Mouse (Mus musculus) left cerebral cortex, adult 2 months (tissue): ENCODE results near the gene Ptpn9. TPM values are rescaled to one million over a fixed set of nuclear protein-coding genes. Genes with fewer than 3 reads are reported as not detected.
"Not testable (repeated sequence)": the region's sequence is repeated elsewhere in the genome, so short reads cannot be mapped to it uniquely, and the experiment has no call there.

ENCODE experiments used
- DNase-seq, 2 experiments: peaks; one replicate each; pipeline ENCODE4 v3.0.0; 2021 to 2022; ENCODE audit warnings: low spot score in 2 of 2, mixed read lengths in 1 of 2; ENCODE audit errors: extremely low spot score in 1 of 2
- H3K27ac ChIP-seq: fragments of 200-600 bp; 2 replicates; pipeline ENCODE4 v1.8.1; 2022
- H3K4me3 ChIP-seq: fragments of 200-600 bp; 2 replicates; pipeline ENCODE4 v1.8.1; 2022
- CTCF ChIP-seq: fragments of 200-600 bp; IDR thresholded peaks from 2 replicates; pipeline ENCODE4 v1.8.1; 2022; ENCODE audit warnings: antibody characterized with exemption, mild to moderate bottlenecking, moderate library complexity
- intact Hi-C: fragments of 180-260 bp; cut with DNase I; formaldehyde crosslinking; loops from one replicate; pipeline ENCODE4 v1.15.1; 2025
- total RNA-seq, 2 experiments: library from RNA; stranded (reverse); gene quantifications; 2 replicates each; pipeline ENCODE4 v1.2.3; 2021

The Ptpn9 gene
- total RNA-seq, 2 experiments from 2014 or later: 29.7 to 33.1 TPM

DNA sequence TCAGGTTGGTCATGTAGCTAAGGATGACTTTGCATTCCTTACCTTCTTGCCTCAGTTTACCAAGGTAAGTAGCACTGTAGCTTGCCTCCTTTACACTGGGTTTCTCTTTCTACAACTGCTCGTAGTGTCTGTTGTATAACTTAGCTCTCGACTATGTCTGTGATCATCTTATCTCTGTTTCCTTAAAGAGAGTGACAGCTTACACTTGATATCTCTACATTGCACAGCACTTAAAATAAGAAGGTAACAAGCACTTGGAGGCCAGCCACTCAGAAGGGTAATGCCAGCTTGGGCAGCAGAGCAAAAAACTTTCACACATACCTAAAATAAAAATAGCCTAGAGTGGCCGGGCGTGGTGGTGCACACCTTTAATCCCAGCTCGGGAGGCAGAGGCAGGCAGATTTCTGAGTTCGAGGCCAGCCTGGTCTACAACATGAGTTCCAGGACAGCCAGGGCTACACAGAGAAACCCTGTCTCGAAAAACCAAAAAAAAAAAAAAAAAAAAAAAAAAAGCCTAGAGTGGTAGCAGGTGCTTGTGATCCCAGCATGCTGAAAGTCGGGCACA is 20.7 kb upstream of the Ptpn9 start:
- Histone ChIP-seq H3K27ac (no peak overlapping the region), H3K4me3 (no peak overlapping the region)
- intact Hi-C loops: no loop called here
- no peak for DNase-seq
- no peak for TF ChIP-seq CTCF

DNA sequence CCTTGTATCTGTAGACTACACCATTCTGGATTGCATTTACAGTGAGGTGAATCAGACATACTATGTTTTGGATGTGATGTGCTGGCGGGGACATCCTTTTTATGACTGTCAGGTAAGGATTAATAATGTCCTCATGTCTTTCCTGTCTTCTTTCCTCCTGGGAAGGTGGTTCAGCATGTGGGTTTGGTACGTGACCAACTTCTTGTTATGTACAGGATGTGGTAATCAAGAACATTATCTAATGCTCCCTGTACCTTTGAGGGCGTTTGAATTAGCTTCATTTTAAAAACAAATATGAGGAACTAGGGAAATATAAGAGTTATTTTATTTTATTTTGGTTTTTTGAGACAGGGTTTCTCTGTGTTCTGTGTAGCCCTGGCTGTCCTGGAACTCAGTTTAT is 19.5 kb upstream of the Ptpn9 start:
- DNase-seq: no peak
- TF ChIP-seq CTCF: no peak
- Histone ChIP-seq H3K27ac (no peak overlapping the region), H3K4me3 (no peak overlapping the region)
- intact Hi-C loops: no loop called here

DNA sequence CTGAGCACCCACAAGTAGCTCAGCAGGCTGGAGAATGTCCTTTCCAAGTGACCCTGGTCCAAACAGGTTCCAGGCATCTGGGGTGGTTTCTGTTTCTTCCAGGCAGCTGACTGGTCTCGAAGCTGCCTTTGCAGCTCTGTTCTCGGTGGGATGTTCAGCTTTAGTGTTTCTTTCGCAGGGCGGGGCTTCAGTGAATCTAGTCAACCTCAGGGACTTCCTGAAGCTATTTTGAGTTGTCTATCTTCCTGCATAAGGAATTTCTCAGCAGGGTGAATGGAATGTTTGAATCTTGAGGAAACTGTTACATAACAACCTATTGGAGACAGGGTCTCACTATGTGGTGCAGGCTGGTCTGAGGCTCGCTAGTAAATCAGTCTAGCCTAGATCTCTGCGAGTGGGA is 14.5 kb upstream of the Ptpn9 start:
- H3K4me3 ChIP-seq: no peak overlapping the region
- TF ChIP-seq CTCF: no peak
- intact Hi-C loops: no loop called here
- 0 out of 2 replicates have a peak overlapping the region, but pooled peaks have one; percentile 80 for H3K27ac ChIP-seq
- no peak for DNase-seq

- Histone ChIP-seq H3K4me3 (no peak overlapping the region), H3K27ac (peak overlapping the region; percentile 80)
- no peak for TF ChIP-seq CTCF
- DNase-seq: no peak
- intact Hi-C loops: no loop called here
Measured at GRCm38 (mm10) chr9:56981502-56981901, 13.2 kb upstream of the Ptpn9 start.

- intact Hi-C loops: loop anchor here (2.0 kb wide), 3 partner anchors 35 to 77 kb away; partner anchors contain the start of genes Sin3a and Snupn
- no peak for TF ChIP-seq CTCF
- peak; percentile 45 to 61 for DNase-seq
Measured at GRCm38 (mm10) chr9:56995198-56996027, 690 bp downstream of the Ptpn9 start.

DNA sequence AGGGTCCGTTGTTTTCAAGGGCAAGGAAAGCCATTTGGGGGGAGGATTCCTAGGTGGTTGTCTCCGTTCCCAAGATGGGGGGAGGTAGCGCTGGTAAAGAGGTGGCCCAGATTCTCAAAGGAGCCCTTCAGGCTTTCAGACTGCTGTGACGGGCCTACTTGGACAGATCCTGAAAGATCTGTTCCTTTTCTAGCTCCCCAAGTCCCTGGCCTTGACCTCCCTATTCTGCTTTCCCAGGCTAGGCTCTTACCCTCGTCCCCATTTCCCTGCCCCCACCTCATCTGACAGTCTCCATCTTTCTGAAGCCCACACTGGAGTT is 1.3 kb downstream of the Ptpn9 start:
- TF ChIP-seq CTCF: no peak
- Histone ChIP-seq H3K4me3 (peak overlapping the region; percentile 76), H3K27ac (peak overlapping the region; percentile 94)
- peak; percentile 19 for DNase-seq
- intact Hi-C loops: no loop called here

More at GRCm38 (mm10) chr9:56995198-56996027, 690 bp downstream of the Ptpn9 start:
- H3K4me3 ChIP-seq: peak overlapping the region; percentile 76
- peak overlapping the region; percentile 94 for H3K27ac ChIP-seq

DNA sequence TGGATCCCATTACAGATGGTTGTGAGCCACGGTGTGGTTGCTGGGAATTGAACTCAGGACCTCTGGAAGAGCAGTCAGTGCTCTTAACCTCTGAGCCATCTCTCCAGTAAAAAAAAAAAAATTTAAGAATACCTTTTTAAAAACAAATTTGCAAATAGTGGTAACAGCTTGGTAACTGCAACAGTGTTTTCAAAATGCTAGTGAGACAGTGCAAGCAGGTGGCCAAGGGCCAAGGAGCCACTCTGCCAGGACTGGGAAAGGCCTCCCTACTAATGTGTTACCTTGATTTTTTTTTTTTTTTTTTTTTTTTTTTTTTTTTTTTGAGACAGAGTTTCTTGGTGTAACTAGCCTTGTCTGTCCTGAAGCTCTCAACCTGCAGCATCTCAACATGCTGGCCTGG is 2.5 kb downstream of the Ptpn9 start:
- H3K4me3 ChIP-seq, H3K27ac ChIP-seq, intact Hi-C loops, DNase-seq: not testable (repeated sequence)

- intact Hi-C loops: no loop called here
- Histone ChIP-seq H3K27ac (no peak overlapping the region), H3K4me3 (no peak overlapping the region)
- no peak for TF ChIP-seq CTCF
- no peak for DNase-seq
Measured at GRCm38 (mm10) chr9:57003011-57003410, 8.3 kb downstream of the Ptpn9 start.

- DNase-seq: no peak
- Histone ChIP-seq H3K4me3 (no peak overlapping the region), H3K27ac (no peak overlapping the region)
- no peak for TF ChIP-seq CTCF
- intact Hi-C loops: no loop called here
Measured at GRCm38 (mm10) chr9:57012393-57012792, 17.7 kb downstream of the Ptpn9 start.

- intact Hi-C loops: no loop called here
Measured at GRCm38 (mm10) chr9:57012895-57013294, 18.2 kb downstream of the Ptpn9 start.

GRCm38 (mm10) chr9:57013756-57014155 is 19.0 kb downstream of the Ptpn9 start:
- DNase-seq: no peak
- TF ChIP-seq CTCF: no peak
- intact Hi-C loops: no loop called here
- no peak overlapping the region for H3K4me3 ChIP-seq
- no peak overlapping the region for H3K27ac ChIP-seq

More at GRCm38 (mm10) chr9:57012895-57013294, 18.2 kb downstream of the Ptpn9 start:
- no peak overlapping the region for H3K27ac ChIP-seq
- no peak overlapping the region for H3K4me3 ChIP-seq
- TF ChIP-seq CTCF: no peak
- no peak for DNase-seq

DNA sequence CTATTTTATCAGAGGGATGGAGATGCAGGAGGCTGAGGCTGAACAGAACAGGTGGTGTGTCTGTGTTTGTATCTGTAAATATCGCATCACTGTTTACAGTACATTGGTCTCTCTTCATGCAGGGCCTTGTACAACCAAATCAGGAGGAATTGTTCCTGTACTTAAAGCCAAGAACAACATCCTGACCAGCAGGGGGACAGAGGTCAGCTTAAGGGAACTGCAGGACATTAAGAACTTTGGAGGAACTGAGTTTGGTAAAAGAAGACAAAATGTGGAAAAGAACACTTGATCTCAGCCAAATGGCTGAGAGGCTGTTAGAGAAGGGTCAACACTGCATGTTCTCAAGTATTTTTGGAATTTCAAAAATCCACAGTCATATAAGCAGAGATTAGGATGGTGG is 20.0 kb downstream of the Ptpn9 start:
- no peak overlapping the region for H3K4me3 ChIP-seq
- TF ChIP-seq CTCF: peak; percentile 12
- intact Hi-C loops: no loop called here
- no peak for DNase-seq
- H3K27ac ChIP-seq: no peak overlapping the region

DNA sequence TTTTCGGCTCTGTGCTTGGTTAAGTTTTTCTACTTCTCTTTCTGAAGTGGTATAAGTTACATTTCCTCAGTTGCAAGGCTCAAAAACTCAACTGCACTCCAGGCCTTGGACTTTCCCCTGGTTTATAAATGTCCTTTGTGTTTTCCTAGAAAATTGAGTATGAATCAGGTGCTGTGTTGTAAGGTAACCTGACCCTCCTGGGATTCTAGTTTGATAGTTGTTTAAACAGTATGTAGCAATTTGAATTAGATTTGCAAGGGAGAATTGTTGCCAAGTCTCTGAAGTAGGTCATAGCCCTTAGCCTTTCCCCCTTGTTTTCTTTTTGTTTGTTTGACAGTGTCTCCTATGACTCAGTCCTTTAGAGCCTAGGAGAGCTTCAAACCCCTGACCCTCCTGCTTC is 22.9 kb downstream of the Ptpn9 start:
- Histone ChIP-seq H3K27ac (no peak overlapping the region), H3K4me3 (no peak overlapping the region)
- no peak for DNase-seq
- no peak for TF ChIP-seq CTCF
- intact Hi-C loops: no loop called here
